Mouse (Mus musculus) hematopoietic multipotent progenitor cell, adult 10-12 weeks (in vitro differentiated cells): ENCODE results near the gene Cngb1. TPM values are rescaled to one million over a fixed set of nuclear protein-coding genes. Genes with fewer than 3 reads are reported as not detected.

Experiments used
- polyA plus RNA-seq: library from polyadenylated mRNA; stranded (reverse); fragments of >175 nt; gene quantifications from 2 replicates; pipeline ENCODE4 v1.2.3, GENCODE M21; 2012; ENCODE audit warnings: low replicate concordance

Gene Cngb1
- polyA plus RNA-seq: 0.23 and 0.76 TPM in 2 replicates

DNA sequence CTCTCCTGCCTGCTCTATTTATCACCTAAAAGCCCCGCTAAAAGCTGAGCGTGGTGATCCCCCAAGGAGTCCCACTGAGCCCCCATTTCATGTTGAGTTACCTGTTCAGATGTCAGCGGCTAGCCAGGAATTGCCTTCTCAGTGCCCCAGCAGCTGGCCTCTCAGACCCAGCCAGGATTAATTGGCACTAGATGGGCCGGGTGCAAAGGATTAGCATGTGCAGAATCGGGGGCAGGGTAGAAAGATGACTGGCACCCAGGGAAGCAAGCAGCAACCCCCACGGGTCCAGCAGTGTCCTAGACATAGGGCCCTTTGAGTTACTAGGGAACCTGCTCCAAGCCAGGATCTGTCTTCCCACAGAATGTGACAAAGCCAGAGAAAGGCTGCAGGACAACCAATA, at the start of gene Cngb1:
TSS of gene Cngb1 (minus strand) at position 155 of the 400 bp plus-strand sequence.

GRCm38 (mm10) chr8:95352151-95352870, 45.9 kb upstream of the Cngb1 start, which contains the start of gene Mmp15:
Mmp15 (plus strand) TSS chr8:95352268.

DNA sequence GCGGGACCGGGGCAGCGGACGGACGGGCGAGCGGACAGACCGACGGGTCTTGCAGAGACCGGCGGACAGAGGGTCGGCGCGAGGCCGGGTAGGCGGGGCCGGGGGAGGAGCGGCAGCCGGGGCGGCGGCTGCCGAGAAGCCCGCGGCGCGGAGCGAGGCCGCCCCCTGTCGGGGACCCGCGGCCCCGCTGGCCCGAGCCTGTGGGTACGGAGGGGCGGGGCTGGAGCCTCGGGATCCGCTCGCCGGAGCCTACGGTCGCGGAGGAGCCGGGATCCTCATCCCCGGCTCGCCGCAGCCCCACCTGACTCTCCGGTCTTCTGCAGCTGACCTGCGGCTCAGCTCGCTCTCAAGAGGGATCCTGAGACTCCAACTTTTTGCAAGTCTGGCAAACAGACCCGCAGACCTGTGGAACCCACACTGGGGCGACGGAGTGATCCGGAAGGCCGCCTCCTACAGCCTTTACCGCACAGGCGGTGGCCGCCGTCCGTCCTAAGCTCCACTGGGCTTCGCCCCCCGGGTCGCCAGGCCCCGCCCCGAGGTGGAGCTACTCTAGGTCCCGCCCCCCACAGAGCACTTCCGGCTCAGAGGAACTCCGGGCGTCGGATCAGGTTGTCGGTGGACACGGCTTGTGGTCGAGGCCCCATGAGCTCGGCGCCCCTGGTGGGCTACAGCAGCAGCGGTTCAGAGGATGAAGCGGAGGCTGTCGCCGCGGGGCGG, 25.5 kb upstream of the Cngb1 start, which contains the start of the genes Zfp319 and Usb1:
TSS of gene Zfp319 (minus strand) at position 231 of the 717 bp plus-strand sequence.
TSS of gene Usb1 (plus strand) at position 565 of the 717 bp plus-strand sequence.

DNA sequence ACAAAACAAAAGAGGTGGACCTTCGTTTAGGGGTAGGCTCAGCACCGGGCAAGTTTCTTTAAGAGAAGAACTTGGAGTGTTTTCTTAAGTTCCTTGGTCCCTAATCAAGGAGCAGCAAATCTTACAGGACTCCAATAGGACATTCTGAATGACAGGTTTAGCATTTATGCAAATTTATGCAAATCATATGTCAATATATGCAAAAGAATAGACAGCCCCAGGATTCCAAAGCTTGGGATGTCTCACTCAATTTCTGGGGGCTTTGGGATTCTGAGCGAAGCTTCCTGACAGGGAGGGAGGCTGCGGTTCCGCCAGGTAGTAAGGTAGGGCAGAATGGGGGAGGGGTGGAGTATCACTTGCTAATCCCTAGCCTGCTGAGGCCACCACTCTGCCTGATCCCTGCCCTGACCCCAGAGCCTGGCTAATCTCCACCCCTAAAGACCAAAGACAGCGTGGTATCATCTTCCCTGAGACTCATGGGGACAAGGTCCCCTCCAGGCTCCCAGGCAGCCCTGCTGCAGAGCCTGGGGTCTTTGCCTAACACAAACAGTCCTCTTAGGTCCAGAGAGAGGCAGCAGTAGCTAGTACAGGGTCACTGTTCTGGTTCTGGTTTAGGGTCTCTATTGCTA, 4.1 kb upstream of the Cngb1 start, which contains the start of gene Tepp:
TSS of gene Tepp (plus strand) at position 225 of the 629 bp plus-strand sequence.

GRCm38 (mm10) chr8:95202649-95203275, 103.6 kb downstream of the Cngb1 start, which contains the start of gene Kifc3:
Kifc3 (minus strand) TSS chr8:95202812.

Other genes with a start within 250 kb of the Cngb1 start
- gene Katnb1, start 225.4 kb downstream of the Cngb1 start, polyA plus RNA-seq: 26.3 and 27.7 TPM in 2 replicates
- 9.8 and 16.0 TPM in 2 replicates for gene Kifc3, start 103.8 kb downstream of the Cngb1 start, polyA plus RNA-seq
- gene Tepp, start 4.0 kb upstream of the Cngb1 start, polyA plus RNA-seq: not detected in 2 replicates
- gene Zfp319, start 25.4 kb upstream of the Cngb1 start, polyA plus RNA-seq: 13.0 and 17.8 TPM in 2 replicates
- 20.3 and 25.0 TPM in 2 replicates for gene Usb1, start 25.7 kb upstream of the Cngb1 start, polyA plus RNA-seq
- gene Mmp15, start 45.7 kb upstream of the Cngb1 start, polyA plus RNA-seq: 0.40 and 0.63 TPM in 2 replicates
- gene Cfap20, start 128.3 kb upstream of the Cngb1 start, polyA plus RNA-seq: 13.2 and 31.0 TPM in 2 replicates
- gene Csnk2a2, start 183.5 kb upstream of the Cngb1 start, polyA plus RNA-seq: 7.8 and 25.5 TPM in 2 replicates
- not detected in 2 replicates for gene Ccdc113, start 227.5 kb upstream of the Cngb1 start, polyA plus RNA-seq